Mouse (Mus musculus) large intestine, adult 2 months (tissue): ENCODE measurements around the gene Dnajc10. TPM values are rescaled to one million over a fixed set of nuclear protein-coding genes. Genes with fewer than 3 reads are reported as not detected.

Source experiments
- DNase-seq: peaks from one replicate; pipeline ENCODE4 v3.0.0-alpha.2; 2012; ENCODE audit warnings: low read depth, low spot score
- WGBS: fragments of 180-500 bp; shearing (Covaris S2); methylation state at CpG from one replicate; pipeline ENCODE4 v1.1.7; 2018; 5-methylcytosine and 5-hydroxymethylcytosine counted together
- polyA plus RNA-seq: library from polyadenylated mRNA; depleted of rRNA; stranded (reverse); fragments of >200 nt; gene quantifications from 2 replicates; pipeline ENCODE4 v1.2.3, GENCODE M21; 2012; rRNA removed

Dnajc10 gene
- 21.1 and 22.1 TPM in 2 replicates for polyA plus RNA-seq

- WGBS: under 1% methylated on average over 72 of the region's 72 CpGs
- peak; percentile 80 for DNase-seq
These were observed at the start of gene Dnajc10 for GRCm38 (mm10) chr2:80315242-80316161. TSS of gene Dnajc10 (plus strand) at chr2:80315466.

DNA sequence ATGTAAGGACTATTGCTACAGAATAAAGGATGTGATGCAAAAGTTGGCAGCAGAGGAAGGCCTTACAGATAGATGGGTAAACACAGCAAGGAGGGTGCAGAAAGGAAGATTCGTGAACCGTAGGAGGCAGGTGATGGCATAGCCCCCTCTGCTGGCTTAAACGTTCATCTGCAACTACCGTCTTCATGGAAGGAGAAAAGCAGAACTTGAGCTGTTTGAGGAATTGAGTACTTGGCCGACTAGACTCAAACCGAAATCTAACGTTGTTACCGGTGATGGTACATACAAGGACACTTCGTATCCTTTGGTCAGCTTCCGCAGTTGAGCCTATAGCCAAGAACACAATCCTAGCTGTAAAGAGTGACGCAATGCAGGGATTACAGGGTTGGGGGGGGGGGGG lies 48.4 kb upstream of the Dnajc10 start:
- WGBS: 13% methylated on average over 11 of the region's 11 CpGs
- DNase-seq: peak; percentile 19

- no peak for DNase-seq
- 60% methylated on average over 4 of the region's 4 CpGs for WGBS
These were observed 47.2 kb upstream of the Dnajc10 start for GRCm38 (mm10) chr2:80268053-80268452.

DNA sequence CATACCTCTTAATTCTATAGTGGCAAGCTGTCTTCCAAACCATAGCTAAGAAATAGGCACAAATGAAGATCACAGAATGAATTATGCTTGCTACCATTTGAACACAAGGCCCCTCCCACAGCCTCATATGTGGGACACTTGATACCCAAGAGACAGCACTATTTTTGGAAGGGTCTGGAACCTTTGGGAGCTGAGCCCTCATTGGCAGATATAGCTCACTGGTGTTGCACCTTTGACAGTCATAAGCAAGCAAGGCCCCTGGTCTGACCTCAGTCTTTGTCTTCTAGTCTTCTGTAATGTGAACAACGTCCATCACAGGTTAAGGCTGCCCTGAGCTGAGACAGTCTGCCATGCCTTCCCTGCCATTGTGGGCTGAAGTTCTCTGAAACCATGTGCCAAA lies 43.8 kb upstream of the Dnajc10 start:
- 75% methylated on average over 1 of the region's 1 CpGs for WGBS
- no peak for DNase-seq

GRCm38 (mm10) chr2:80273038-80273437 lies 42.2 kb upstream of the Dnajc10 start:
- no peak for DNase-seq
- 83% methylated on average over 3 of the region's 3 CpGs for WGBS

GRCm38 (mm10) chr2:80273763-80274162 lies 41.5 kb upstream of the Dnajc10 start:
- no peak for DNase-seq
- WGBS: 50% methylated on average over 4 of the region's 4 CpGs

- peak; percentile 21 for DNase-seq
- WGBS: 38% methylated on average over 2 of the region's 2 CpGs
These were observed 40.1 kb upstream of the Dnajc10 start for GRCm38 (mm10) chr2:80275136-80275535.

GRCm38 (mm10) chr2:80282214-80282613 lies 33.1 kb upstream of the Dnajc10 start:
- no peak for DNase-seq
- WGBS: 57% methylated on average over 2 of the region's 2 CpGs

- 91% methylated on average over 4 of the region's 4 CpGs for WGBS
- DNase-seq: no peak
These were observed 28.9 kb upstream of the Dnajc10 start for GRCm38 (mm10) chr2:80286397-80286796.

- no peak for DNase-seq
- 78% methylated on average over 8 of the region's 8 CpGs for WGBS
These were observed 23.1 kb upstream of the Dnajc10 start, which contains the start of gene Prdx6b for GRCm38 (mm10) chr2:80292172-80292571. TSS of gene Prdx6b (plus strand) at chr2:80292472.

DNA sequence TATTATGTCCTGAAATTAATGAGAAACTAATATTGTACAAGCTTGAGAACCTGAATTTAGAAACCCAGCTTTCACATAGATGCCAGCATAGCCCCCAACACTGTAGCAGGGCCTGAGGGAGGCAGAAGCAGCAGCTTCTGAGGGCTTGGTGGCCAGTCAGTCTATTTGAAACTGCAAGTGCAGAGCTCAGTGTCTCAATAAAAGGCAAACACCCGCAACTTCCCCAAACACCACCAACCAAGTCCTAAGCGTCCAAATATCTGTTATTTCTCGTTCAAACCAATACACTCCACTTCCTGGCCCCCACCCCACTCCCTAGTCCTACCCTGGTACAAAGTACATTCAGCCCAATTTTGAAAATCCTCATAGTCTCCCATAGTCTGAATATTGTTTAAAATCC lies 16.9 kb upstream of the Dnajc10 start:
- 50% methylated on average over 3 of the region's 3 CpGs for WGBS
- no peak for DNase-seq

DNA sequence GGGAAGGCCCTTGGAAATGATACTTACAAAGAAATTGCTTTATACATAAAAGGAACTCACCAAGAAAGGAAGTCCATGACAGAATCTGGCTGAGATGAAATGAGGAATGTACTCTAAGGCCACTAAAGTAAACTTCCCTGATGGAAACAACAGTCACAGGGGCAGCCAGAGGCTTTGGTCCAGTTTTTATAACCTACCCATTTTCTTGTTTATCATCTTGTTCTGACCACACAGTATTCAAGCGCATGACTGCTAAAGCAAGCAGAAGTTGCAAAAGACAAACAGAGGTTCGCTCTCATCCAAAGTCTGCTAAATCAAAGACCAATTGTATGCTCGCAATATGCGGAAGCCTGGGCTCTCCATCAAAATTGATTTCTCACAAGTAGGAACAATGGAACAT lies 14.5 kb upstream of the Dnajc10 start:
- no peak for DNase-seq
- 28% methylated on average over 4 of the region's 4 CpGs for WGBS

- no peak for DNase-seq
- WGBS: 73% methylated on average over 2 of the region's 2 CpGs
These were observed 11.3 kb upstream of the Dnajc10 start for GRCm38 (mm10) chr2:80303957-80304356.

DNA sequence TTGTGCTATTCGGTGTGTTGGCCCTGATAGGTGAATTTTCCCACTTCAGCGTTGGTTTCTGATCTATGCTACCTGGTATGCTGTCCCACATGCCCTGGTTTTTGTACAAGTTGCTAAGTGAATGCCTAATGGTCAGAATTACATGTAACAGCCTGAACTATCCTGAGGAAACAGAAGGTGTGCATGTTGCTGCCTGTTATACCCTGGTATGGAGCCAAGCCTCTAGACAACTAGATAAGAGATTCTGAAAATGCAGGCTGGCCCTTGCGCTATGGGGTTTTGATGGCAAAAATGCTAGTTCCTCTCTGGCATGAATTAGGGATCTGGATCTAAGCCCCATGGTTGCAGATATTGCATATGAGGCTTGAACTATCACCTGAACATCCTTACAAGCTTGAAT lies 7.6 kb upstream of the Dnajc10 start:
- DNase-seq: no peak
- WGBS: 94% methylated on average over 3 of the region's 3 CpGs

DNA sequence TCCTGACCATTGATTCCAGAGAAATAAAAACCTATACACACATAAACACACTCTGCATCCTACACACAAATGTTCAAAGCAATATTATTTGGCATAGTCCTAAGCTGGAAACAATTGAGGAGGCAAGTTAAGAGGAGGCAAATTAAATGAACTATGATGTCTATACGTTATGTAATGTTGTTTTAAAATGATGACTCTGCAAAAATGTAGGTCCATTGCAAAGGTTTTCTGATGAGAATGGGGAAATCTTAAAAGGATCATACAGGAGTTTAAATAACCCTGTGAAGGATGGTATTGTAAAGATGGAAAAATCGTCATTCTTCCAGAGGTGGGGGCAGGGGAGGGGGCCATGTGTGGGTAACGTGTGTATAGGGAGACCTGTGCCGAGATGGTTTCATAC lies 5.5 kb upstream of the Dnajc10 start:
- no peak for DNase-seq
- 75% methylated on average over 4 of the region's 4 CpGs for WGBS

GRCm38 (mm10) chr2:80310772-80311171 lies 4.5 kb upstream of the Dnajc10 start:
- DNase-seq: peak; percentile 56
- 21% methylated on average over 4 of the region's 4 CpGs for WGBS

DNA sequence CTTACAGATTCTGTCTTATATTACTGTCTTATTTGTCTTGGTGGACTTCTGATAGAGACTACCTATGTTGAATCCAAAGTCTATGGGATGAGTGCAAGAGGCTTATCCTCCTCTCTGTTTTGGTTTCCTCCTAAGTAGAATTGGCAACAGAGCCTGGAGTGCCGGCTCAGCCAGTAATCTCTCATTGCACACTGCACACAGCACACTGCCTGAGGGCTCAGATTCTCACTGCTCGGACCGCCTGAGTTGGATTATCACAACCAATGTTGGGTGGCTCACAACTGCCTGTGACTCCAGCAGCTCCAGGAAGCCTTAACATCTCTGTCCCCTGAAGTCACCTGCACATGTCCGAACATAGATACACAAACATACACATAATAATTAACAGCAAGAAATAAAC lies 3.9 kb upstream of the Dnajc10 start:
- 33% methylated on average over 4 of the region's 4 CpGs for WGBS
- DNase-seq: no peak

DNA sequence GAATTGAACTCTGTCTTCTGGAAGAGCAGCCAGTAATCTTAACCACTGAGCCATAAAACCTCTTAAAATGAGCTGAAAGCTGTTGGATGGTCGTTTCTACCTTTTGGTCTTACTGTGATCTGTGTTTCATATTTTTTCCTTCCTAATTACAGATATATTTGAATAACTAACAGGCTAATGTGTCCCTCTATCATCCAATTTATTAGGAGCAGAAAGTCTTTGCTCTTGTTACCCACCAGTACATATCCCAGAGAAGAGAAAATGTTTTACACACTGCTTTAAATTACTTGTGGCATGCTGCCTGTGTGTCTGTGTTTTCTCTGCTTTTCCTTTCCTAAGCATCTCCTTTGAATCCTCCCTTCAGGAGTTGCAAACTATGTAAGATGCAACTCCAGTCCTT lies 1.1 kb upstream of the Dnajc10 start:
- WGBS: 13% methylated on average over 1 of the region's 1 CpGs

DNA sequence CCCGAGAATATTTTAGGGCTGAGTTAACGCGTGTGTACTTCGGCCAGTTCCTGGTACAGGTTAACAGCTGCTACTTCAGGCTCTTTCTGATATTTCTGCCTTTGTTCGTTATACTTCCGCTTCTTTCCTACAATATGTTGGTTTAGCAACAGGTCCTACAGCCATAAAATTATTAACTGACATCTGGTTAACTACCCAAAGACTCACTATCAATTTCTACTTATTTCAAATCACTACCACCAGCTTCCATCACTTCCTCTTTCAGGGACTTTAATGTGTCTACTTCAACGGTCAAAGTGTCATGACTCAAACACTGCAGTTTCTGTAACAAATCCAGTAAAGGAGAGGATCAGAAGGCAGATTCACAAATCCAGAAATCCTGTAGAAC lies 418 bp upstream of the Dnajc10 start:
- 3% methylated on average over 7 of the region's 7 CpGs for WGBS
- peak; percentile 52 for DNase-seq

More for the DNA sequence above, 1.1 kb upstream of the Dnajc10 start:
- no peak for DNase-seq

DNA sequence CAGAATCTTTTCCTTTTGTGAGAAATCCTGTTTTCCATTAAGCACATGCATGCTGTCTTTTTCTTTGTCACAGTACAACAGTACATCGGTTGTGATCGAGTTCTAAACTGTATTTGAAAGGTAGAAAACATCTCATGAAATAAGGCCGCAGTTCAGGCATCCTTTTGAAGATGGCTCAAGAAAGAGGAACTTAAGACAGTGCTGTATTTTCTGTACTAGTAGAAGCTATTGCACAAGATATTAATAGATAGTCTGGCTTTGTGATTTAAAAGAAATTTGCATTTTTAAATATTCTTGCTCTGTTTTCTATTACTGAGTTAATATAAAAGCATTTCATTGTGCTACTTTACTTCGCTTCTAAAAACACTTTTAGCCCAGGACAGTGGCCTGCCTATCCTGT lies 7.6 kb downstream of the Dnajc10 start:
- no peak for DNase-seq
- 92% methylated on average over 4 of the region's 4 CpGs for WGBS

DNA sequence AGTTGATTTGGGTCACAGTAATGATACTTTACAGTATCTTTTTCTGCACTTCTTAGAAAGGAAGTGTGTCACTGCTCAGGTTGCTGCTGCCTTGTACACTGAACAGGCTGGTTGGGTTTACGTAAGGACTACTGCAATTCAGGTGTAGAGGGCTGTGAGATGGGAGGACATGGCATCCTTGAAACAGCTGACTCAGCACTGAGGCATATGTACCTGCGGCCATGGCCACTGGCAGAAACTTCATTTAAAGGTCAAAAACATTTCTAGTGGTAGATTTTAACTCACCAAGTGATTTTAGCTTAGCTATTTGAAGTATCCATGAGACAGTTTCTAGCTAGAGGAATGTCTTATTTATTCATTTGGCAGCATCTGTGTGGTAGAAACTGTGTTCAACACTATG lies 10.5 kb downstream of the Dnajc10 start:
- 94% methylated on average over 2 of the region's 2 CpGs for WGBS
- no peak for DNase-seq
